Mouse (Mus musculus) ES-Bruce4 (cell line): ENCODE measurements around the gene Tmem132c.

Experiments used
- CTCF ChIP-seq: IDR thresholded peaks from one replicate; pipeline ENCODE4 v1.8.1; 2011; ENCODE audit warnings: low read depth, low read length
- EP300 ChIP-seq: IDR thresholded peaks from 2 replicates; pipeline ENCODE4 v1.6.1; 2011; ENCODE audit warnings: low read depth, low read length; ENCODE audit not compliant: insufficient read depth
- POLR2A ChIP-seq: IDR thresholded peaks from one replicate; pipeline ENCODE4 v1.8.1; 2011; ENCODE audit warnings: low read length; ENCODE audit not compliant: insufficient read depth

DNA sequence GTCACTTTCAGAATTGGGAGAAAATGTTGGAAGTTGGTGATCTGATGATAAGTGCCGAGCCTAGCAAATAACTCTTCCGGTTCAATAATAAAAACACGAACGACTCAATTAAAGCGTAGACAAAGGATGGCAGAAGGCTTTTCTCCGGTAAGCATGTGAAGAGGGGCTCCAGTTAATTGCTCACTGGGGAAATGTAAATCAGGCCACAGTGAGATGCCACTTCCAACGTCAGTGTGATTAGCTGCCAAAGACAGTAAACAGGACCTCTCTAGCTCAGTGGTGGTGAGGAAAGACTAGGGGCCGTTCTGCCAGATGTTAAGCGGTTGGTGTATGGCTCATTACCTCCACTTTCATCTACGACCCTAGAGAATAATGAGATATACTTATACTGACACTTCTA, 187.5 kb downstream of the Tmem132c start:
- TF ChIP-seq POLR2A (no peak), CTCF (no peak), EP300 (no peak)
